Mouse (Mus musculus): ENCODE data around the gene Fhod1.

Gene Fhod1

GRCm38 (mm10) chr8:105315073-105315769, 32.5 kb downstream of the Fhod1 start:
- no peak for DNase-seq

- DNase-seq = no peak
Observed at GRCm38 (mm10) chr8:105313622-105314402, 33.9 kb downstream of the Fhod1 start.

DNA sequence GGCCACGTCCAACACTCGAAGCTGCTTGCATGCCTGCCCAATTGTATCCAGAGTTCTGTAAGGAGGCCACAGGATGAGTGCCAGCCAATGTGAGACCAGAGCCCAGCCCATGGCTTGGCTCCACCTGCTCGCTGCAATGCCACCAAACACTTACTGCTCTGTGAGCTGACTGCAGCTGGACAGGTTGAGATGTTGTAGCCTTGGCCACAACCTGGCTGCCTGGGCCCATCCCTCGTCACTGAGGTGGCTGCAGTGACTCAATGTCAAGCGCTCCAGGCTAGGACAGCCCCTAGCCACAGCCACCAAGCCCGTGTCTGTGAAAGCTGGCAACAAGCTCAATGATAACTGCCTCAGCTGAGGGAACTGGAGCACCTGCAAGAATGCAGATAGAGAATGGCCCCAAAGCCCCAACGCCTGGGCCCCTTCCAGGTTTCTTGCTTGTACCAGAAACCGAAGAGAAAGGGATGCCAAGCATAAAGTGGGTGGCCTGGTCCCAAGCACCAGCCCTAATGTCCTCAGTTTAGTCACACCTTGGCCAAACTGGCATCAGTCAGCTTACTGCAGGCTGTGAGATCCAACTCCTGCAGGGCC, 34.8 kb downstream of the Fhod1 start:
- no peak for DNase-seq

GRCm38 (mm10) chr8:105311718-105312117, 36.0 kb downstream of the Fhod1 start:
- DNase-seq = no peak

DNA sequence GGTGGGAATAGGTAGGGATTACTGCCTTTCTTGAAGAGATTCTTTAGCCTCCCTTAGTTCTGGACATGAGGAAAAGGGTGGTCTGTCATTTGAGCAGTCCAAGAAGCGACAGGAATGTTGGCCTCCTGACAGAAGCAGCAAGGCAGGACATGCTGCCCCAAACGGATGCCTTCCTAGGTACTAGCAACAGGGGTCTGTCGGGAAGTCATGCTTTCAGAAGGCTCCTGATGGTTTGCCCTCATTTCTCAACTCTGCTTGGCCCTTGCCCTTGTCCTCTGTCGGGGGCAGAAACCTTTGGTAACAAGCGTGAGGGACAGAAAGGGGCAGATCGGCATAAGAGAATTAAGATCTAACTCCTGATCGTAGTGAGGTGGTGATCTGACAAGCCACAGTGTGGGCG, 37.6 kb downstream of the Fhod1 start:
- no peak for DNase-seq

GRCm38 (mm10) chr8:105309142-105309847, 38.5 kb downstream of the Fhod1 start:
- DNase-seq = no peak

DNA sequence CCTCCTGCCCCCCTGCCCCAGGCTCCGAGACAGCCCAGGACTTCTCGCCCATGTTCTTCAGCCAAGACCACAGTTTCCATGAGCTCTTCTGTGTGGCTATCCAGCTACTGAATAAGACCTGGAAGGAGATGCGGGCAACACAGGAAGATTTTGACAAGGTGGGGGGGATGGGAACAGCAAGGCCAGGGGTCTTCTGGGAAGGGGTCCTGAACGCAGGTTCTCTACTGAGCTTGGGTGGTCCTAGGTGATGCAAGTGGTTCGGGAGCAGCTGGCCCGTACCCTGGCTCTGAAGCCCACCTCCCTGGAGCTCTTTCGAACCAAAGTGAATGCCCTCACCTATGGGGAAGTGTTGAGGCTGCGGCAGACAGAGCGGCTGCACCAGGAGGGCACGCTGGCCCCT, 39.3 kb downstream of the Fhod1 start:
- no peak for DNase-seq

DNA sequence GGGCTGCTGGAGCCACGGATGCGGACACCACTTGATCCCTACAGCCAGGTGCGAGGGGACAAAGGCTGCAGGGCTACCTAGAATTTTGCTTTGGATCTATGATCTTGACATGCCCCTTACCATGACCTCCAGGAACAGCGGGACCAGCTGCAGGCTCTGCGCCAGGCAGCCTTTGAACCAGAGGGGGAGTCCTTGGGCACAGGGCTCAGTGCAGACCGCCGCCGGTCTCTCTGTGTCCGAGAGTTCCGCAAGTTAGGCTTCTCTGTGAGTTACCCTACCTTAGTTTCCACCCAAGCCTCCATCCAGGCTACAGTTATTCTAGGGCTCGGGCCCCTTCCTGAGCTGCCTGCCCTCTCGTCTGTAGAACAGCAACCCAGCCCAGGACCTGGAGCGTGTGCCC, 40.1 kb downstream of the Fhod1 start:
- no peak for DNase-seq

- DNase-seq = no peak
Observed at GRCm38 (mm10) chr8:105306146-105306691, 41.5 kb downstream of the Fhod1 start.

GRCm38 (mm10) chr8:105305211-105306145, 42.3 kb downstream of the Fhod1 start, which contains the start of gene Elmo3:
Elmo3 (plus strand) TSS chr8:105305601.
- DNase-seq = no peak

DNA sequence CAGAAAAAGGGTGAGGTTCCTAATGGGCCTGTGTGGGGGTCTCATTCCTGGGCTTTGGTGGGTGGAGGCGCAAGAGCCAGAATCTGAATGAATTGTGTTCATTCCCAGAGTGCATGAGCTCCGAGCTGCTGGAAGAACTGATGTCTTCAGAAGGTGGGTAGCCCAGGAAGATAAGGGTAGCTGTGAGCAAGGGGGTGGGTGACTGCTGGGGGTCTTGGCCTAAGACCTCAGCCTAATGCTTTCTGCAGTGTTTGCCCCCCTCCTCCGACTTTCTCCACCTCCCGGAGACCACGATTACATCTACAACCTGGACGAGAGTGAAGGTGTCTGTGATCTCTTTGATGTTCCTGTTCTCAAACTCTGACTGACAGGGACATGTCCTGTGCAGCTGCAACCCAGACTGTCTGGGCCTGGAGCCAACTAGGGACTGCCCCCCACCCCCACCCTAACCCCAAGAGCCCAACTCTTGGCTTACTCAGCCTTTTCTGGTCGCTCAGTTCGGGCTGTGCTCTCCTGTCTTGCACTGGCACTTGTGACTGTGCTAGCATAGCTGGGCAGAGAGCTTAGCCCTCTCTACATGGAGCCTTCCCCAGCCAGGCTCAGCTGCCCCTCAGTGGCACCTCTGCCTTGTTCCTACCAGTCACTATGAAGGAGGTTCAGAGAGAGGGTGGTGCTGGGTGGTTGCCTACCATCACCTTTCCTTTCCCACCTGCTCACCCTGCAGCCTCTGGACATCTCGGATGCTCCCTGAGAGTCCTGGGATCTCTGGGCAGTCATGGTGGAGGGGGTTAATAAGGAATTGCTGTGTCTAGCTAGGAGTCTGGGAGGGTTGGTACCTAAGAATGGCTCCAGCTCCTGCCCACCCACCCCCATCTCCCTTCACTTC, 43.2 kb downstream of the Fhod1 start:
- DNase-seq = no peak

DNA sequence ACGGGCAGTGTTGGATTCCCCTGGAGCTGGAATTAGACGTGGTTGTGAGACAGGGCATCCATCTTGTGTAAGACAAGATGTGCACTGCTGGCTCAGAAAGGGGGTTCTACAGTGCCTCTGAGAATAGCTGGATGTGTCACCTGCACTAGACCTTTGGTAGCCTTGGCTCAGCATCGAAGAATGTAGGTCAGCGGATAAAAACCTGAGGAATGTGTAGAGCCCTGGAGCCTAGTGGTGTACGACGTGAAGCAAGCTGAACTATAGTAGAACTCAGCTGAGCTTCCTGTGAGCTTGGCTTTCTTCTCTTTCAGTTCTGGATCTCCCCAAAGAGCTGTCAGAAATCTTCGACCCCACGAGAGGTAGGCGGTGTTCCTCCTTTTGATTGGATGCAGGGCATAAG, 43.9 kb downstream of the Fhod1 start:
- DNase-seq = no peak

DNA sequence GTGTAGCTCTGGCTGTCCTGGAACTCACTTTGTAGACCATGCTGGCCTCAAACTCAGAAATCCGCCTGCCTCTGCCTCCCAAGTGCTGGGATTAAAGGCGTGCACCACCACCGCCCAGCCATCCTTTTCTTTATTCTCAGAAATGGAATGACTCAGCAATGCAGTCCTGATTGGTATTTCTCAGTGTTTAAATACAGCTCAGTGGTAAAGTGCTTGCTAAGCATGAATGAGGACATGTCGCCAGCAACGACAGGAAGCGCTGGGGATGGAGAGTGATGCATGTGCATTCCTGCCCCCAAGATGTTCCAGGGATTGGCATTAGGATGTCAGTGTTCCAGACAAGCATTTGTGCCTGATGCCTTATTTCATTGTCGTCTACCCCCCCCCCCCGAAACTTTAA, 44.4 kb downstream of the Fhod1 start:
- DNase-seq = no peak

GRCm38 (mm10) chr8:105299962-105300361, 47.8 kb downstream of the Fhod1 start:
- DNase-seq = no peak

- no peak for DNase-seq
Observed at GRCm38 (mm10) chr8:105298351-105299252, 49.2 kb downstream of the Fhod1 start.

DNA sequence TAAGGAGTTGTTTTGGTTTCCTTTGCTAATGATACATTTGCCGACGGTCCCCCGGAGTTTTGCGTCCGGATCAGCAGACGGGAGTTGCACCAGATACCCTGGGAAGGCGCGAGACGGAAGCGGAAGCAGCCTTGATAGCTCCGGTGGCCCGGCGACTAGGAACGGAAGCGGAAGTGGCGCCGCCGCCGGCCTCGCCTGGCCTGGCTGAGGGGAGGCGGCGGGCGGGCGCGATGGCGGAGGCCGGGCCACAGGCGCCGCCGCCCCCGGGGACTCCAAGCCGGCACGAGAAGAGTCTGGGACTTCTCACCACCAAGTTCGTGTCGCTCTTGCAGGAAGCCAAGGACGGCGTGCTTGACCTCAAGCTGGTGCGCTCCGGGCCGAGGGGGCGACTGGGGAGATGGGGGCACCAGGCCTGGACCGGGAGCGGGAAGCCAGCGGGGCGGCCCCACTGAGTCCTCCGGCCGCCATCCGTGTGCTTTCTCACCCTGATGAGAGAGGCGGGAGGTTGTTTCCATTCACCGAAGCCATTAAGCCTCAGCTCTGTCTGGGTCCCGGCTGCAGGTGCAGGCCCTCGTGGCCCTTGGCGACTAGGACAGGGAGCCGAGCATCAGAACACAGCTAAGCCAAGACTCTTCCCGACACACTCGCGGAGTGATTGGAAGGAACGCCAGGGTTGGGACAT, 50.1 kb downstream of the Fhod1 start, which contains the start of gene E2f4:
Gene E2f4, plus strand, starts transcription at position 153 of the 682 bp plus-strand sequence.
- DNase-seq = peak; percentile 96

DNA sequence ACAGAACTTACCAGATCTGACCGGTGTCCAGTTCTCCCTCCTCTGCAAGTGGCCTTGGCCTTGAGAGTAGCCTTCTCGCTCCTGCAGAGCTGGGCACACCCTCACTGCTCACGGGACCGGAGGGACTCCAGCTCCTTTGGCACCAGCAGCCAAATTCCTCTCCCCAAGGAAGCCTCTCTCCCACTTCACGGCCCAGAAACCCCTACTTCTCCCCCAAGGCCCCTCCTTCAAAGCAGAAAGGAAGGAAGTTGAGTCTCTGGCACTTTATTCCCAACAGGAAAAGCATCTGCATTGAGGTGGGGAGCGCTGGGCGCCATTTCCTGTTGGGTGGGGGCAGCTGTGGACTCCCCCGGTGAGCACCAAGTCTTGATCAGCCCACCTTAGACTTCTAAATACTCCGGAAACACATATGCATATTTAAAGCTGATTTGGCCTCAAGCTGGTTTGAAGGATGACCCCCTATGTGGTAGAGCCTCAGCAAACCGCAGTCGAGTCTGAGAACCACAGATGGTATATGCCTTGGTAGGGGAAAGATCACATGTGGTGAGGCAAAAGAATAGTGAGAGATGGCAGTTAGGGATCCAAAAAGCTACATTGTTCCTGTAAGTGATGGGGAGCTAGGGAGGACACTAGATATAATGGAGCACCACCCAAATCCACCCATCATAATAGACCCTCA, 51.7 kb downstream of the Fhod1 start, which contains the start of gene Exoc3l:
Gene Exoc3l, minus strand, starts transcription at position 207 of the 679 bp plus-strand sequence.
- no peak for DNase-seq

- DNase-seq = no peak
Observed at GRCm38 (mm10) chr8:105295256-105295655, 52.5 kb downstream of the Fhod1 start.

All from right cerebral cortex, adult 18-20 months (tissue).